Mouse (Mus musculus): ENCODE data around the gene Lcp1. TPM values are rescaled to one million over a fixed set of nuclear protein-coding genes. Genes with fewer than 3 reads are reported as not detected.
"Not testable (repeated sequence)": the region's sequence is repeated elsewhere in the genome, so short reads cannot be mapped to it uniquely, and the experiment has no call there.

The Lcp1 gene
- total RNA-seq (2021) = 10 to 100 TPM; 19.9 to 22.8 TPM
- long read RNA-seq, experiment 1, partial matches to known transcripts = 5 of 10 reads
- long read RNA-seq, experiment 1, other reads (novel, unspliced or antisense) = 5 of 10 reads
- long read RNA-seq, experiment 2, partial matches to known transcripts = 10 of 15 reads
- long read RNA-seq, experiment 2, other reads (novel, unspliced or antisense) = 5 of 15 reads

DNA sequence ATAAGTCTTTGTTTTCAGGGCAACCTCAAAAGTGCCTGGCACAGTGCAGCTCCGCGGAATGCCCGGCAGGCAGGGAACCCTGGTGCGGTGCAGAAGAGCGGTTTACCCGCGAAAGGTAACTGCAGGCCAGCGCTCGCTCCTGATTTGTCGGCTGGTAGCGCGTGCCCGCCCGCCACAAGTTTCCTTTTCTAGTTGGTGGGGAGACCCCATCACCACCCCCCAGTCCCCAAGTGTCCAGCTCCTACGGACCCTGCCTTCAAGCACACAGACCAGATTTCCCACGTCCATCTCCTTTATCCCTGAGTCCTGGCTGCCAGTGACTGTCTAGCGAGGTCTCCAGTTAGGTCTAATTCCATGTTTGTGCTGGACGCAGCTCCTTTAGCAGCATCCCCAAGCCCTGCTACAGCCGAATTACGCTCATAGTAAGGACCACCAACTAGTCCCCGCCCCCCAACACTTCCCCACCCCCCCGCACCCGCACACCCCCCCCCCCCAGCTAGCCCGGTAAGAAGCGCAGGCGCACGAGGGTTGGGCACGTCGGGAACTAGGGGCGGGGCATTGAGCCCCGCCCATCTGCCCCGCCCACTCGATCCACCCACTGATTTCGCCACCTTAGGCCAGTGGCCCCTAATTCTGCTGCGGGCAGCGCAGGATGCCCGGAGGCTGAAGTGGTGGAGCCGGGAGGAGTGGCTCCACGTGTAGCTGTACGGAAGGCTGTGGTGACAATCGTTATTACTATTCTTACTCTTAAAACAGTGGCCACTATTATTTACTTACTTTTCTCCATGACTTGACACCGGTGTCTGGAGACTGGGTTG, at the start of gene Lcp1, which contains the start of gene Lrrc63:
Lcp1 (plus strand) TSS at position 601 of the 818 bp plus-strand sequence.
Lrrc63 (minus strand) TSS at position 381 of the 818 bp plus-strand sequence.
- peak; percentile 38 to 66 for DNase-seq (ENCODE audit: low spot score in 2 of 2)

DNA sequence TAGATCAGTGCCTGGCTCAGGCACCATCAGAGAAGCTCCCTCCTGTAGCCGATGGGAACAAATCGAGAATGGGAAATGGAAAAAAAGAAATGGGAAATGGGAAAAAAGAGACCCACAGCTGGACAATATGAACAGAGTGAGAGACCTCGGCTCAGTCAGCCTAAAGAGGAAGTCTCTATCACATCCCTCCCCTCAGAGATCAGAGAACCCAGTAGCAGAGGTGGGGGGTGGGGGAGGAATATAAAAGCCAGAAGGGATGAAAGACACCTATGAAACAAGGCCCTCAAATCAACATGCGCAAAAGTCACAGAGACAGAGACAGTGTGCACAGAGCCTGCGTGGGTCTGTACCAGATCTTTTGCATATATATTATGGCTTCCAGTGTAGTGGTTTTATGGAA, 27.9 kb upstream of the Lcp1 start:
- no peak for DNase-seq (ENCODE audit: low spot score in 2 of 2)

DNA sequence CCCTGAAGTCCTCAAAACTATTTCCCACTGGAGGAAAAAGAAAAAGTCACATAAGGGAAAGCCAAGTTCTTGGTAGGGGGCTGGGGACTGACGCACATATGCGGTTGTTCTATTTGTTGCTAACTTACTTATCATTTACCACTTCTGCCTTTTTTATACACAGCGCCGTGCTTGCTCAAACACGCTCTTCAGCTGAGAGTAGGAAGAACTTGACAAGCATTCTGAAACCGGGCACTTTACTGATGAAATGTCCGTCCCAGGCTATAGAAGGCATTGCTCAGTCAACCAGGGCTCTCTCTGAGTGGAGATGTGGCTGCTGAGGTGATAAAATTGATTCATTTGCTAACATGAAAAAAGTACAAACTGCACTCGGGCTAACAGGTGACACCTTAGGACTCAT, 9.2 kb upstream of the Lcp1 start:
- no peak for DNase-seq (ENCODE audit: low spot score in 2 of 2)

DNA sequence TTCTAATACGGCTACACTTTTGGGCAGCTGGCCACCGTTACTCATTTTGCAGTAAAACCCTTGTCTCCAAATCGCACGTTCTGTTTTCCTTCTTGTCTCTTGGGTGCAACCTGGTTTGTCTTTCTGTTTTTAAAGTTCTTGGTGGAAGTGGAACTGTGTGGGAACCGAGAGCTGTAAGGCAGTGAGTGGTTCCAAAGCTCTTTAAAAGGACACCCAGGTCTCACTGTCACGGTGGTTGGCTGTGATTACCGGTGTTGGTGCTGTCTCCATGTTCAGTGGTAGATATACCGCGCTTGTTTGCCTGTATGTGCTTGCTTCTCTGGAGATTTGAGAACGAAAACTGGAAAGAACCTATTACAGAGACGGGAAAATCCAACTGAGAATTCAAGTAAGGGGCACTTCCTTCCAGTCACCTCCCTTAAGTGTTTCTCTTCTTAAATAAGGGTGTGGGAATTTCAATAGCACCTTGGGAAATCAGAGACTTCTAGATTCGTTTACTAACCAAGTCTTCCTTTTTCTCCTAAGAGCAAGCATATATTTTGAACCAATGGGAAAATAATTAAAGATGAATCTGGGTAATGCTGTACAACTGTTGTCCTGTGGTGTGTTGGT, 529 bp downstream of the Lcp1 start:
- no peak for DNase-seq (ENCODE audit: low spot score in 2 of 2)

DNA sequence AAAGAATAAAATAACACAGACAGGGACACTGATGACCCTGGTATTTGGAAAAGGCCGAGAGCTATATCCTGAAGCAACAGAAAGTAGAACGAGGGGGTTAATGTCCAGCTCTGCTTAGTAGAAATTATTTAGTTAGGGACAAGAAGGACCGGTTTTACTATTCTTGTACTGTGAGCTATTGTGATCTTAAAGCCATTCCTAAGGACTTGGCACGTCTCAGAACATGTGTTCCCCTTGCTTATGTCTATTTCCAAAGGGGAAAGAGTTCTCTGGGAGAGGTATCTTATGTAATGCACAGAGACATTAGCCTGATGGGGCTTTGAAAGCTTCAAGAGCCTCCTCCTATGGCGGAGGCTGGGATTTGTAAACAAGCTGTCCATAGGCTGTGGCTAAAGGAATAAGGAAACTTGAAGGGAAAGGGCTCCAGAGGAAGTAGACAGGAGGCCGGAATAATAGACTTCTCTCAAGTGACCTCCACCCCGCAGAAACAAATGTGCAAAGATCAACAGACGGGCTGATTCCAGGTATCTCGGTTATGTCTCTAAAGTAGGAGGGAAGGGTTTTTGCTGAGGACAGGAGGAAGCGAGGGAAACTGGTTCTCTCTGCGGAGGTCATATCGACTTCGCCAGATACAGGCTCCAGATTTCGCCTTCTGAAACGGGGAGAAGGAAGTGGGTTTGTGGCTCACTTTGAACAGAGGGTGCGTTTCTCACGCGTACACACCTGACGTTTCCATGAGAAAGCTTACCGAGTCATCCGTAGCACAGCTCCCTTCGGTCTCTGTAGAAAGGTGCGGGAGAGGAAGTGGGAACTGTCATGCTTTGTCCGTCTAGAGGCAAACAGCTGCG, 5.4 kb downstream of the Lcp1 start:
- DNase-seq (ENCODE audit: low spot score in 2 of 2) = no peak

DNA sequence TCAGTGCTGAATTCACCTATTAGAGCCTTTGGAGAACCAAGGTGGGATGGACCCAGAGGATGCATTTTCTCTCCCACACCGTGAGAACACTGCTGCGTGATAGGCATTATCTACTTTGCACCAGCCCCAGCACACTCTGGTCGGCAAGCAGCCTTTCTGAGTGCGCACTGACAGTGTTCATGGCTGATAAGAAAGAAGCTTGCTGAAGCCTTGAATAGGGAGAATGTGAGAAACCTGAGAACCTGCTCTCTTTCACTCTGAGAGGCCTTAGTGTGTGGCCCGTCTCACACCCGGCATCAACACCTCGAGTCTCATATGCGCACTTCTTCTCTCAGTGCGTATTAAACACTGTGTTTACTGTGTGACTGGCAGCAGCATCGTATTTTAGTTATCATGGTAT, 7.6 kb downstream of the Lcp1 start:
- DNase-seq (ENCODE audit: low spot score in 2 of 2) = no peak

DNA sequence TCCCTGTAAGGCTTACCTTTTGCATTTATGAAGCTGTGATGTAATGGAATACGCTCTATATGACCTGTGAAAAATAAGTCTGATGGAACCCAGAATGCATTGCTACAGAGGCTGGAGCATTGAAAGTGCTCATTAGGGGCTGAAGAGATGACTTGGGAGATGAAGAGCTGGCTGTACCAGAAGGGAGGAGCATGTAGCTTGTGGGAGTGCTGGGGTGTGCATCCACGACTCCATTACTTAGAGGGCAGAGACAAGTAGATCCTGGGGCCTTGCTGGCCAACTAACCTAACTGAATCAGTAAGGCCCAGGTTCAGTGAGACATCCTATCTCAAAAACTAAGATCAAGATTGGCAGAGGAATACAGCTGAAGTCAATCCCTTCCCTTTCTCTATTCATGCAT, 8.3 kb downstream of the Lcp1 start:
- no peak for DNase-seq (ENCODE audit: low spot score in 2 of 2)

DNA sequence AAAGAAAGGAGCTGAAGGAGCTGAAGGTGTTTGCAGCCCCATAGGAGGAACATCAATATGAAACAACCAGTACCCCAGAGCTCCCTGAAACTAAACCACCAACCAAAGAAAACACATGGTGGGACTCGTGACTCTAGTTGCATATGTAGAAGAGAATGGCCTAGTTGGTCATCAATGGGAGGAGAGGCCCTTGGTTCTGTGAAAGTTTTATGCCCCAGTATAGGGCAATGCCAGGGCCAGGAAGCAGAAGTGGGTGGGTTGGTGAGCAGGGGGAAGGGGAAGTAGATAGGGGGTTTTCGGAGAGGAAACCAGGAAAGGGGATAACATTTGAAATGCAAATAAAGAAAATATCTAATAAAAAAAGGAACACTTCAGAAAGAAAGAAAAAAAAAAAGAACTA, 16.8 kb downstream of the Lcp1 start:
- DNase-seq (ENCODE audit: low spot score in 2 of 2) = not testable (repeated sequence)

DNA sequence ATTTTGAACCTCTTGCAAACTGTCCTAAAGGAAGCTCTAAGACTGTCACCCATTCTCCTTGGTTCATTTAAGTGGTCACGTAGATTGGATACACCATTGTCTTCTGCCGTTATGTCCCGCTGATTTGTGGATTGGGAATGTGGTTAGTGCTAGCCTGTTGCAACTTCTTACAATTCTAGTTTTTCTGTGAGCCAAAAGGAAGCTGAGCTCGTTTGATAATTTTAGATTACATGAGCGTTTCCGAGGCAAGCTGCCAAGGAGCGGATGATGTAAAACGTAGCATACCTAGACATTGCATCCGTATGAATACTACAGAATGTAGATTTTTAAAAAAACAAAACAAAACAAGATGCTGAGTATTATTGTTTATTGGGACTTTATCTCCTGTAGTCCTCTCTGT, 17.3 kb downstream of the Lcp1 start:
- DNase-seq (ENCODE audit: low spot score in 2 of 2) = no peak

DNA sequence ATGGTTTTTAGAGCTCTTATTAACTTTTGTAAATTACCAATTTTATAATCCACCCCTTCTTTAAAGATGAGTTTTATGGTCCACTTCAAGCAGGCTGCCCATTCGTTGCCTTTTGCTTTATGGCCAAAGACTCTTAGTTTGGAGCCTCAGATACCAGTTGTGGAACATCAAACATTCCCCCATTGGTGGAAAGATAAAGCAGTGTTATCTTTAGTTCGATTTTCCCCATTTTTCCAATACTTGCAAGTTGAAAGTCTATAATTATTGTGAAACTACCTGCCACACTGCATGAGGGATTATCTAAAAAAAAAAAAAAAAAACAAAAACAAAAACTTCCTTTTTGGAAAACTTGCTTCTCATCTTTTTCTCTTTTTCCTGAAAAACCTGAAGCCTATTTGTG, 19.8 kb downstream of the Lcp1 start:
- no peak for DNase-seq (ENCODE audit: low spot score in 2 of 2)

DNA sequence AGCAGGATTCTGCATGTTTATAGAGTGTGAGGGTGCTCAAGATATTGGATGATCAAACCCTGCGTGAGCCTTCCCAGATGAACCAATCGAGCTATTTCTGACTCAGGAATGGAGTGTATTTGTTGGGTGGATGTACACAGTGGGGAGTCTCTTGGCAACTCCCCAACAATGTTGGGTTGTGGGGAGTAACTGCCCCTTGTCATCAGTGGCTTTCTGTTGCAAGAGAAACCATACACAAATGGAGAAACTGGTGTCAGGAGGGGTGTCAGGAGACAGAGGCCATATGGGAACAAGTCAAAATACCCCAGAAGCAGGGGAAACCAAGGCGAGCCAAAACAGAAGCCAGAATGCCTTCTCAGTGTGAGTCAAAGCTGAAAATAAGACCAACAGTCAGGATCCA, 20.2 kb downstream of the Lcp1 start:
- no peak for DNase-seq (ENCODE audit: low spot score in 2 of 2)

DNA sequence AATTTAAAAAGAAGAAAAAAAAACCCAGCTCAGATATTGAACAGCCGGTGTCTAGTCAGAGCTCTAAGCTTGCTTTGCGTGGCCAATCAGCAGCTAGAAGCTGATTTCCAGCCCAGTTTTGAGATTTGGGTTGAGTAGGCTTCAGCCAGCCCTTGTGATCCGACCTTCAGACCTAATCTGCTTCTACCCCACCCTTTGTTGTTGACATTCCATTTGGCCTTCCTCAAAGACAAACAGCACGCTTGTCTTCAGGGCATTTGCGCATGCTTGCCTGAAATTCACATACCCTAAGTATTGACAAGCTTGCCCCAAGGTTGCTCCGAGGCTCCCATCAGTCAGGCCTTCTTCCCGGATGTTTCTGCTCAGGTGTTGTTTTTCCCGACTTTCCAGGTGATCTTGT, 23.6 kb downstream of the Lcp1 start:
- DNase-seq (ENCODE audit: low spot score in 2 of 2) = no peak

DNA sequence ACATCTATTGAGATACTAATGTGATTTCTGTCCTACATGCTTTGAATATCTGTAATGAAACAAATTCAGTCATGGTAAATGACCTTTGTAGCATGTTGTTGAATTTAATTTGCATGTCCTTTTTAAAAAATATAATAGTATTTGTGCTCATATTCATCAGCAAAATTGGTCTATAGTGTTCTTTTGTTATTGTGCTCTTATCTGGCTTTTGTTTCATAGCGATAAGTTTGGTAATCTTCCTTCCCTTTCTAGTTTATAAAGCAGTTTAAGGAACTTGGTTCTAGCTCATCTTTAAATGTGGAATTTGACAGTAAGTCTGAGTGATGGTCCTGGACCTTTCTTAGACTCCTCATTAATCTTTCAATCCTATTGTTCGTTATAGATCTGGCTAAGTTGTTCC, 28.5 kb downstream of the Lcp1 start:
- no peak for DNase-seq (ENCODE audit: low spot score in 2 of 2)

DNA sequence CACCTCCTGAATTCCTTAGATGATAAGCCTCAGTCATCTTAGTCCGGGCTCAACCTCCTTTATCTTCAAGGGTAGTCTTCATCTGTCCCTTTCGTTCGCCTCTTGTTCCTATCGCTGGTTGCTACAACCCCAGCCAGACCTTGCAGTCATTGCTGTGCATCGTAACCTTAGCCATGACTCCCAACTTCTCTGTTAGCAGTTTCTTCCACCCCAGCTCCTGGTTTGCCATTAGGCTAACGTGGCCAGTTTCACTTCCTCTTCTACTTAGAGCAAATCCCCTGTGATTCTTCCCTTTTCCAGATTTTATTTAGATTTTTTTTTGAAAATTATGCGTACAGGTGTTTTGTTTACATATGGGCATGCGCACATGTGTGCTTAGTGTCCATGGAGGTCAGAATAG, 33.0 kb downstream of the Lcp1 start:
- no peak for DNase-seq (ENCODE audit: low spot score in 2 of 2)

DNA sequence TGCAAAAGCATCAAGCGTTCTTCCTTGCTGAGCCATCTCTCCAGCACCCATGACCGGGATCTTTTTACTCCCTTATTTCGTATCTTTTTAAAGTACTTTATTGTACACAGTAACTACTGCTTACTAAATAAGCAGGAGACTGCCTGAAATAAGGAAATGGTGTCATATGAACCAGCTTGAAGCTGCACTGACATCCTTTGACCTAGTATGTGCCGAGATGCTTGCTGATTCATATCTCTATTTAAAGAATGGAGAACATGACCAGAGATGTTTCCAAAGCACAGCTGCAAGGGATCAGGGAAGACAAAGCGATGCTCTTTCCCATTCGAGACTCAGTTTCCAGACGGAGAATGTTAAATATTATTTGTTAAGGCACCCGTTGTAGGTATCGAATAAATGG, 33.4 kb downstream of the Lcp1 start:
- no peak for DNase-seq (ENCODE audit: low spot score in 2 of 2)

DNA sequence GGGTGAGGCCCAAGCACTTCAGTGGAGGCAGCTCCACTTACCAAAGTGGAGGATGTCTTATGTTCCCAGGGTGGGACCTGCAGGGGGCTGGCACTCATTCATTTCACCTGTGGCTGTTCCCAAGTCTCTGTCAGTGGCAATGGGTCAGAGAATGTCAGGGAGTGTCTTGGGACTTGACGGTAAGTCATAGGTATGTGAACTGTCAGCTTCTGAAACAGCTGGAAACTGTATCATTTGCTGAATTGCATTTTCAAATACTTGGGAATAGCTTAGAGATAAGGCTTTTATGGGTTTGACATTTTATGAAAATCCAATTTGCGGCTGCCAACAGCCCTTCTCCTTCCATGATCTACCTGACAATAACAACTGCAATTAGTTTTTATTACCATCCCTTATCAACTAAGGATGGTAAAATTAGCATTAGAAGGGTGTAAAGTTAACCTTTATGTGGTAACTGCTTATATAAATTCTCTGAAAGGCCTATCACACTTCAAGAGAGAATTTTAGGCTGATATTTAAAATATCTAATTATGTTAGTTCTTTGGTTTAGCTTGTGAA, 34.8 kb downstream of the Lcp1 start:
- DNase-seq (ENCODE audit: low spot score in 2 of 2) = no peak

DNA sequence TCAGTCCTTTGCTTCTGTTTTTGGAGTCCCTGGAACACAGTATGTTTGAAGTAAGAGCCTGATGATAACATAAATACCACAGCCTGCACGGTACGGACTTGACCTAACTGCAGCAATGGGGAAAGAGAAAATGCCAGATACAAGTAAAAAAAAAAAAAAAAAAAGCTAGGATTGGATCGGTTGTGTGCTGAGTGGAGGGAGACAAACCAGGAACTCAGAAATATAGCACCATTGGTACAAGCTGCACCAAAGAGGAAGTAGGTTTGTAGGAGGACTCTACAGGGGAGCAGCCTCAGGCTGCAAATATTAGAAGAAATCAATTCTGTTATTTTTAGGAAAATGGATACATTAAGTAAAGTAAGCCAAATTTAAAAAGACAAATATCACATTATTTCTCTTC, 37.6 kb downstream of the Lcp1 start:
- DNase-seq (ENCODE audit: low spot score in 2 of 2) = no peak

DNA sequence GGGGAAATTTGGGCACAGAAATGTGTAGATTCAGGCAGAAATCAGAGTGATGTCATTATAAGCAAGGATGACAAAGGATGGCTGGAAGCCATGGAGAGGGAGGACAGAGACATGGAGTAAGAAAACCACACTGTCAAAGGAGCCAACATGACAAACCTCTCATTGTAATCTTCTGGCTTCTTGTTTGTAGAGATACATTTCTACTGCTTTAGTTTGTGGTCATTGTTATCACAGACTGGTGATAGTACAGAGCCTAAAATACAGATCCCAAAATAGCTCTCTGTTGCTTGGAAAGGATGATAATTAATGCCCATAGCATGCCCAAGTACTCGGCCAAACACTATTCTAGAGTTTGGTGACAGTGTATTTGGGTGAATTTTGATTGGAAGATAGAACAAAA, 39.6 kb downstream of the Lcp1 start:
- no peak for DNase-seq (ENCODE audit: low spot score in 2 of 2)

DNA sequence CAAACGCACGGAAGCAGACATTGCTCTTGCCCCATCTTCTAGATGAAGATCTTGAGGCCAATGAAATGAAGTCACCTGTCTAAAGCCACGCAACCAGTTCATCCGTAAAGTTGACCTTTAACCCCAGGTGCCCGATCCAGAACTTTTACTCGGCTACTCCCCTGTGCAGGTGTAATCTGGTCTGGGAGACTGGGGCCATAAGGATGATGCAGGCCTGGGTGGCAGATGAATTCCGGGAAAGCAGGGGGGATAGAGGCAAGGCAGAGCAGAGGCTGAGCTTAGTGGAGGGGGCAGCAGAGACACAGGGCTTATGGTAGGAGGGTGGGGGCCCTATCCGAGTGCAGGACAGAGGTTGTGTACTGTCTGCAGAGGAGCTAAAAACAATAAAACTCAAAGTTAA, 43.4 kb downstream of the Lcp1 start:
- DNase-seq (ENCODE audit: low spot score in 2 of 2) = no peak

DNA sequence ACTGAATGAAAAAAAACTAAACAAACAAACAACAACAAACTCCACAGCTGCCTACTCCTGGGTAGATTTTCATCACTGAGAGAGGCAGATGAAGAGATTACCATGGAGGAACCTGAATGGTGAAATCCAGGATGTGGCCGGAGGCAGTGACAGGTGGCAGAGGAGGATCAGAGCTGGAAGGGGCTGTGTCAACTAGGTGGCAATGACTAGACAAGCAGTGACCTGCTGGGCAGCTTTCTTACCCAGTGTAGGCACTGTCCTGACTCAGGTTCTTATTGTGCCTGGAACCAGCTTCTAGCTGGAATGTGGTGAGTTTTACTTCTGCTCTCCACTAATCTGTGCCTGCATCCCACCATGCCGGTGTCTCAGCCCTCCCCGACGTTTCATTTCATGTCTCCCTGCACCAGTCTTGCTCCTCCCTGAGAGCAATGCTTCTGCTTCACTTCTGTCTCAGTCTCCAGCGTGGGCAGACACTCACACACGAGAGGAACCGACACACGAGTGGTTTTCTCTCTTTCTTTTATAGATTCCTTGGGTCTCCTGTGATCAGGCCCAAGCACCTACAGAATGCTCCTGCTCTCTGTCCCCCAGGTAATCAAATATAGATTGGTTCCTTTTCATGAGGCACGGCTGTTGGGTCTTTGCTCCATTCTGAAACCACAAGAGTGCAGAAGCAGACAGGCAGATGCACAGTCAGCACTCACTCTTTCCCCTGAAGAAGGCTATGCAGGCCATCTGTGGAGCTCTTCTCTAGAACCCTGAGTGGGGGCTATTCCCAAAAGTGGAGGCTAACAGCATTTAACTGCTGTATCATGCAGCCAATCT, 44.0 kb downstream of the Lcp1 start:
- DNase-seq (ENCODE audit: low spot score in 2 of 2) = no peak
